In genomic region chr7:132921971-132922370, GRCm38 (mm10) we compare ENCODE assay signal across 24 mouse cellular contexts.
"Had no signal": no experiment of that assay in that cellular context is flagged by ENCODE, and none has a peak within 500 bp of the region (broad histone marks: within the 10 kb centered on the region; RNA-seq: fewer than 3 reads in every experiment).

No protein-coding gene starts in this region.

- ATAC-seq: intestine, postnatal 0 days; midbrain, embryonic 16.5 days had no signal

- H3K9me3 ChIP-seq: limb, embryonic 15.5 days; lung, embryonic 15.5 days; midbrain, embryonic 12.5 days had no signal

- H3K36me3 ChIP-seq: limb, embryonic 12.5 days; limb, embryonic 15.5 days; lung, embryonic 15.5 days; midbrain, embryonic 12.5 days had no signal

- H3K27ac ChIP-seq: kidney, postnatal 0 days; layer of hippocampus, adult 2 months; limb, embryonic 12.5 days; limb, embryonic 15.5 days; liver, embryonic 14.5 days; lung, embryonic 15.5 days; midbrain, embryonic 12.5 days; stomach, postnatal 0 days had no signal

- H3K4me3 ChIP-seq: layer of hippocampus, adult 2 months; limb, embryonic 12.5 days; limb, embryonic 15.5 days; lung, embryonic 15.5 days; megakaryocyte, embryonic 14.5 days; midbrain, embryonic 12.5 days had no signal

- DNase-seq: kidney, adult 2 months; kidney, postnatal 25 days; layer of hippocampus, adult 9-11 months; lung, adult 18-20 months; lung, postnatal 10 days; lung, postnatal 36 days; right cerebral cortex, adult 18-20 months; right cerebral cortex, postnatal 14 days; right cerebral cortex, postnatal 4 days; thymus, adult 2 months; thymus, postnatal 14 days; thymus, postnatal 4 days had no signal

- H3K27me3 ChIP-seq: limb, embryonic 12.5 days; limb, embryonic 15.5 days; lung, embryonic 15.5 days had no signal

- H3K9ac ChIP-seq: limb, embryonic 12.5 days; limb, embryonic 15.5 days; liver, embryonic 14.5 days; lung, embryonic 15.5 days; midbrain, embryonic 12.5 days had no signal

- H3K4me1 ChIP-seq: limb, embryonic 12.5 days; limb, embryonic 15.5 days; lung, embryonic 15.5 days; midbrain, embryonic 12.5 days had no signal

- H3K4me2 ChIP-seq: limb, embryonic 12.5 days; limb, embryonic 15.5 days; liver, embryonic 11.5 days; lung, embryonic 15.5 days; midbrain, embryonic 12.5 days had no signal
